Mouse (Mus musculus): ENCODE measurements around the gene Ubr7.

The Ubr7 gene

DNA sequence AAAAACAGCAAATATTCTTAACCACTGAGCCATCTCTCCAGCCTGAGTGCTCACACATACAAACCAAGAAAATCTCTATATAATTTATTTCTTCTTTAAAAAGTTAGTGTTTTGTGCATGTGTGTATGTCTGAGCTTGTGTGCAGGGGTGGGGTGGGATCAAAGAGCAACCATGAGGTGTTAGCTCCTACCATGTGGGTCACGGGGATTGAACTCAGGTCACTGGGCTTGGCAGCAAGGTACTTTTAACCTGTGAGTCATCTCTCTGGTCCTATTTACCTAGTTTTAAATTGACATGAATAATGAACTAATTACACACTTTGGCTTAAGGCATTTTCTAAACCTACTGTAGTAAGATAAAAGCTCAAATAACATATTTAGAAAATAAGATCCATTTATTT, 68.6 kb downstream of the Ubr7 start:
- DNase-seq (ENCODE audit: low read depth) = no peak

DNA sequence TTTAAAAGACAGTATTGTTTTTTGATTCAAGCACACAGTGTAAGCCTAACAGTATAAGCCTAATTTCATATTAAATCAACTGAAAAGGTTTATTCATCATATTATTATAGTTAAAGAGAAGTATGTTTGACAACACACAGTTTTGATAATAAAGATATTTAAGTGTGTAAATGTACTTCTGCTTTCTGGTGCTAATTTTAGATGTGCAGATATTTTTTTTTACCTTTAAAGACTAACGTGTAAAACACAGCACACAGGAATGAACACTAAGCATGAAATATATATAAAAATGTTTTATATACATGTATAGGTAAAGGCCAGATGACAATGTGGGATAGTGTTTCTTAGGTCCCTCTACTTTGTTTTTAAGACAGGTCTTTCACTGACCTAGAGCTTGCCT, 69.4 kb downstream of the Ubr7 start:
- no peak for DNase-seq (ENCODE audit: low read depth)
